Mouse (Mus musculus) yolk sac, embryonic 10.5 days (tissue): ENCODE results near the gene Mknk1.
A peak's percentile ranks its signal among the peaks of the same experiment; 100 is the strongest.

Experiments used
- DNase-seq: peaks from one replicate; pipeline ENCODE4 v3.0.0-alpha.2; 2017; ENCODE audit warnings: low spot score

Gene Mknk1

DNA sequence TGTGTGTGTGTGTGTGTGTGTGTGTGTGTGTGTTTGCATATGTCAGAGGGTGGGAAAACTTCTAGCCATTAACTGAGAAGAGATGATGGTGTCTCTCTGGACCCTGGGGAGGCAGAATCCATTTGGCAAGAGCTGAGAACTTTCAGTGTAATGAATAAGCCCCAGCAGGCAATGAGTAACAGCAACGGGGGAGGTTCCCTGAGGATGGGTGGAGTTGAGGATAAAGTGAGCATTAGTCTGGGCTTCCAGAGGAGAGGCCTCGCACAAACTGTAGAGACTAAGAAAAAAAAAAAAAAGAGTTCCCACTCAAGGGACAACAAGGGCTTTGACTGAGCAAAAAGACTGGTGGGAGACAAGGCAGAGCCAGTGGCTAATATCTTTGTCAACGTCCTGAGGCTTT, 55.3 kb downstream of the Mknk1 start:
- DNase-seq = no peak

DNA sequence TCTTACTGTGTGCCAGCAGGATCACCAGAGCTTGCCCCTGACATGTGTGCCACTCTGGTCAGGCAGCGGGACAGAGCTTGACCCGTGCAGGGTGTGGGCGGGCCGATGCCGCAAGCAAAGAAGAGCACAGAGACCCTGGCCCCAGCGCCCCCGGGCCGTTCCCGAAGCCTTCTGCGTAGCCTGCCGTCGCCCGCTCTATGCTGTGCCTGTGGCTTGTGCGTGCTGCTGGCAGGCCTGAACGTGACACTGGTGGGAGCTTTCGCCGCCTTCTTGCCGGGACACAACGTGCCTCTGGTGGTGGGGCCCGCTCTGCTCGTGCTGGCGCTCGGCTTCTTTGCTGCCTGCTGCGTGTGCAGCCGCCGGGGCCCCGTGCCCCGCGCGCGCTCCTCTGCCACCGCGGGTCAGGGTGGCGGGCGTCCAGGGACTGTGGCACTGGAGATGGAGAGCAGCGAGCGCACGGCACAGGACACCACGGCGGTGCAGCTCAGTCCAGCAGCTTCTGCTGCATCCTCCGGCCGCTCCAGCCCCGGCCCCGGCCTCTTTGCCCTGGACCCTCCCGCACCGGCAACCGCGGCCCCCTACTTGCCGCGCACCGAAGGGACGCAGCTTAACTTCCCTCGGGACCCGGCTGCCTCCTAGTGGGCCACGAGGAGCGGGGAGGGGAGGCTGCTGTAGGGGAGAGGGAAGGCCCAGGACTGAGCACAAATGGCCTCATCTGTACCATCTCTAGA, 59.1 kb downstream of the Mknk1 start:
- DNase-seq = no peak

GRCm38 (mm10) chr4:115902816-115903215, 63.8 kb downstream of the Mknk1 start:
- DNase-seq = peak; percentile 59

DNA sequence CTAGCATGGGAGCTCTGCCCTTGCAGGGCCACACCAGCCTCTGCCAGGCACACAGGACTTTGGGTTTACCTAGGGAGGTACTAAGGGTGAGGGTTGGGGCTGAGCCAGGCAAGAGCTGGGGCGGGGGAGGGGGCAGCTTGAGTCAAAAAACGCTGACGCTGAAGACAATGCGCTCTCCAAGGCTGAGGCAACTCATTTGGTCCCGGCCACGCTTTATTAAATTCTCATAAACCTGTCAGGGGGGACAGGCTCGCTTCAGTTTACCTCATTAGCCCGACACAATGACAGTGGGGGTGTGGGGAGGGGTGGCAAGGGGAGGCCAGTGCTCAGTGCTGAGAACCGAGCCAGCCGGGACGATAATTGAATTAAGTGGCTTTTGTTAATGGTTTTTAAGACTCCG, 65.4 kb downstream of the Mknk1 start:
- DNase-seq = no peak

GRCm38 (mm10) chr4:115905701-115906100, 66.7 kb downstream of the Mknk1 start:
- DNase-seq = no peak

DNA sequence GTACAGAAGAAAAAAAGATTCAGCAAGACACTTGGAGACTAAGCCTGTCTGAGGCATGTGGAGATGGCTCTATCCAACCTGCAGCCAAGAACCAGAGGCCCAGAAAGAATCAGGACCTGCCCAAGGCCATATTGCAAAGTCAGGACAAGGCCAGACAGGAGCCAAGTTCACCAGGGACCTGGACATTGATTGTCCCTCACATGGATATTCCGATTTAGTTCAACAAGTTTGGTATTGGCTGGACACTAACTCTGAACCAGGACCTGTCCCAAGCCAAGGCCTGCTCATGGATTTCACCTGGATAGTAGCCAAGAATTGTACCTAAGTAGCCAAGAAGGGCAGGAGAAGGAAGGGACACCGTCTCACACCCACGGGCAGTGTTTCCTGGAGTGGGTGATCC, 67.8 kb downstream of the Mknk1 start:
- no peak for DNase-seq

DNA sequence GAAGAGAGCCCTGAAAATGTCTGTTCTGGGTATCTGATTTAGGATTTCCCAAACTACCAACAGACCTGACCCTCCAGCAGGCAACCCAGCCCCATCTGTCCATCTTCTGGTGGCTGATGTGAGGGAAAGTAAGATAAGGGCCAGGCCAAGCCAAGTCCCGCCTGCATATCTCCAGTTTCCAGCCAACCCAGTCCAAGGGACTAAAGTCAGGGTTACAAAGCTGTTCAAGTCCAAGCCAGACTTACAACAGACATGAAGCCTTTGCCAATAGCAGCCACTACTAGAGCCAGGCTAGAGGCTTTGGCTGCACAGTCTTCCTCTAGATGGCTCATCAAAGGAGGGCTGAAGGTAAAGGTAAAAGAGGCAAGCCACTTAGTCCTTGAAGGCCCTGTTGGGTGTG, 69.0 kb downstream of the Mknk1 start:
- no peak for DNase-seq

- no peak for DNase-seq
Observed at GRCm38 (mm10) chr4:115908641-115909040, 69.6 kb downstream of the Mknk1 start.

- no peak for DNase-seq
Observed at GRCm38 (mm10) chr4:115911586-115911985, 72.6 kb downstream of the Mknk1 start.

GRCm38 (mm10) chr4:115919911-115920310, 80.9 kb downstream of the Mknk1 start:
- no peak for DNase-seq

- no peak for DNase-seq
Observed at GRCm38 (mm10) chr4:115922688-115923087, 83.7 kb downstream of the Mknk1 start.

- DNase-seq = no peak
Observed at GRCm38 (mm10) chr4:115923262-115923880, 84.4 kb downstream of the Mknk1 start.

GRCm38 (mm10) chr4:115927637-115928036, 88.6 kb downstream of the Mknk1 start:
- DNase-seq = no peak
